Mouse (Mus musculus) CD4-positive, CD25-positive, alpha-beta regulatory T cell, adult 2 months (primary cell): ENCODE measurements at regions not wholly inside any gene's neighbourhood (a gene's known extent, or its start where the extent isn't known, plus 50 kb on each side); places are given as distances from the start of the nearest gene placed in this dataset.

ENCODE experiments used
- DNase-seq: peaks from one replicate; pipeline ENCODE4 v3.0.0-alpha.2; 2012; ENCODE audit warnings: low read depth, low spot score

GRCm38 (mm10) chr16:8117543-8118167 is 307.3 kb downstream of the Tmem114 start:
- no peak for DNase-seq

GRCm38 (mm10) chr16:8111329-8112116 is 313.4 kb downstream of the Tmem114 start:
- no peak for DNase-seq

GRCm38 (mm10) chr16:8108141-8109122 is 316.5 kb downstream of the Tmem114 start:
- DNase-seq, result no peak

- DNase-seq, result no peak
Measured at GRCm38 (mm10) chr16:8079024-8079423, 345.9 kb downstream of the Tmem114 start.

- DNase-seq, result no peak
Measured at GRCm38 (mm10) chr16:8078461-8078860, 346.5 kb downstream of the Tmem114 start.

GRCm38 (mm10) chr16:8074729-8075128 is 350.2 kb downstream of the Tmem114 start:
- DNase-seq, result no peak

- DNase-seq, result no peak
Measured at GRCm38 (mm10) chr16:8053936-8054335, 371.0 kb downstream of the Tmem114 start.

- DNase-seq, result no peak
Measured at GRCm38 (mm10) chr16:8008966-8009365, 416.0 kb downstream of the Tmem114 start.

- no peak for DNase-seq
Measured at GRCm38 (mm10) chr16:8006631-8007030, 418.3 kb downstream of the Tmem114 start.

- DNase-seq, result no peak
Measured at GRCm38 (mm10) chr16:8002339-8003089, 422.4 kb downstream of the Tmem114 start.

- DNase-seq, result no peak
Measured at GRCm38 (mm10) chr16:7982816-7983215, 442.1 kb downstream of the Tmem114 start.

GRCm38 (mm10) chr16:7978466-7978865 is 446.5 kb downstream of the Tmem114 start:
- DNase-seq, result no peak

GRCm38 (mm10) chr16:7951616-7952015 is 473.3 kb downstream of the Tmem114 start:
- DNase-seq, result no peak

GRCm38 (mm10) chr16:7942333-7942732 is 482.6 kb downstream of the Tmem114 start:
- no peak for DNase-seq

- DNase-seq, result no peak
Measured at GRCm38 (mm10) chr16:7937167-7937566, 487.8 kb downstream of the Tmem114 start.

GRCm38 (mm10) chr16:7932322-7932721 is 492.6 kb downstream of the Tmem114 start:
- no peak for DNase-seq

- DNase-seq, result no peak
Measured at GRCm38 (mm10) chr16:7931676-7932075, 493.3 kb downstream of the Tmem114 start.

- DNase-seq, result no peak
Measured at GRCm38 (mm10) chr16:7929112-7929511, 495.8 kb downstream of the Tmem114 start.

- DNase-seq, result no peak
Measured at GRCm38 (mm10) chr16:7928391-7928935, 496.5 kb downstream of the Tmem114 start.

GRCm38 (mm10) chr16:7927756-7928155 is 497.2 kb downstream of the Tmem114 start:
- DNase-seq, result no peak

GRCm38 (mm10) chr16:7895786-7896185 is 529.1 kb downstream of the Tmem114 start:
- no peak for DNase-seq
